Mouse (Mus musculus): Measurements from ENCODE around the gene Mtg2. TPM values are rescaled to one million over a fixed set of nuclear protein-coding genes. Genes with fewer than 3 reads are reported as not detected.

The Mtg2 gene
- polyA plus RNA-seq, 1 experiment from 2014 or later = 35.6 TPM

DNA sequence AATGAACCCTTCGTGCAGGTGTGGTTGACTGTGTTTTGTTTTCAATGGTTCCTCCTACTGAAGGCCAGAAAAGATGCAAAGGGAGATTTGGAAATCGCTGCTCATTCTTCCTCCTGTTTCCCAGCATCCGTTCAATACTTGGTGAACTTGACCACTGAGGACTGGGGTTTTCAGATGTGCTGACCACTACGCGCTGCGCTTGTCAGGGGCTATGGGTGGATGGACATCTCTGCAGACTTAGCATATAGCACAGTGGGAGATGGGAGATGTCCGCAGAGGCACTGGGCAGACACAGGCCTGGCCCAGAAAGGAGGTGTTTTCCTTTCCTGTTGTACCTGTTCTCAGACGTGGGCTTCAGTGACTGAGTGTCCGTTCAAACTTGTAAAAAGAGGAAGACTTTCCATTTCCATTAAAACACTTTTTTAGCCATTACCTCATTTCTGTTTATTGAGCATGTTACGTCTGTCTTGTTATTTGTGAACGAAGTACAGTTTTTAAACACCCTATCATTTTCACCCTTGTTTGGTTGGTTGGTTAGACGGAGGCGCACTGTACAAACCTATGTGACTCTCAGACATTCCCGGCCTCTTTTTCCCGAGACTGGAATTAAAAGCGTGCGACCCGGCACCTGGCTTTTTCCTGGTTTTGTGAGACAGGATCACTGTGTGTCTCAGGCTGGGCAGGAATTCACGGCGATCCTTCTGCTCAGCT lies 463 bp upstream of the Mtg2 start:
- WGBS = 34% methylated on average over 20 of the region's 20 CpGs
- Histone ChIP-seq H3K27ac (replicated peaks) (peak overlapping the region; percentile 89), H3K4me2 (replicated peaks) (peak overlapping the region; percentile 66), H3K9me3 (no peaks in the 10 kb centered on the region), H3K27me3 (no peaks in the 10 kb centered on the region), H3K9ac (replicated peaks) (peak overlapping the region; percentile 72), H3K4me3 (peak overlapping the region; percentile 73), H3K36me3 (peaks cover 18% of the 10 kb centered on the region), H3K4me1 (peaks cover 18% of the 10 kb centered on the region)
- peak; percentile 34 for ATAC-seq (replicated peaks)

DNA sequence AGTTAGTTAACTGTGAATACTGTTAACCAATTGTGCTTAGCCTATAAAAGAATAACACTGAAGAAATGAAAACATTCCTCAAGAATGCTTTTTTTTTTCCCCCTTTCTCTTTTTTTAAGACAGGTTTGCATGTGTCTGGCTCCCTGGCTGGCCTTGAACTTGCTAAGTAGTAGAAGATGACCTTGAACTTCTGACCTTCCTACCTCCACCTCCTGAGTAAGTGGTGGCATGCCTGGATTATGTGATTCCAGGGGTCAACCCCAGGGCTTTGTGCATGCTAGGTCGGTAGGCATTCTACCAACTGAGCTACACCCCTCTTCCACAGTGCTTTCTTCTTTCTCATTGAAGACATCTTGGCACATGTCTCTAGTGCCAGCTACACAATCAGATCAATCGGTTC lies 1.3 kb downstream of the Mtg2 start:
- H3K4me2 ChIP-seq (replicated peaks) = peak overlapping the region; percentile 66; the same call in 1 of the 2 replicates
- peaks cover 18% of the 10 kb centered on the region for H3K4me1 ChIP-seq

DNA sequence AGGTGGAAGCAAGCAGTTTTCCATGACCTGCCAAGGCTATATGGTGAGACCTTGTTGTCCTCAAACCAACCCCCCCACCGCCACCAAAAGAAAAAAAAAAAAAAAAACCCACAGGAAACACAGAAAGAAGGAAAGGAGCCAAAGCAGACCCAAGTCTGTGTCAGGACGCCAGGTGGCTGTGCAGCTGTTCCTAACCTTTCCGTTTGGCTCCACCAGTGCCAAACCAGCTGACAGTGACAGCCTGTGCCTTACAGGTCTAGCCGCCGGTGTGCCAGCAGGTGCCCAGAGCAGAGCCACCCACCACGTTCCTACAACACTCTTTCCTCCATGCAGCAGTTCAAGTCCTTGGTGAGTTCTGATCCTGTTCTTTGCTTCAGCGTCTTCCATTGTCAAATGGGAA lies 2.5 kb downstream of the Mtg2 start:
- 88% methylated on average over 7 of the region's 7 CpGs for WGBS
- H3K4me2 ChIP-seq (replicated peaks) = no peak overlapping the region
- H3K4me1 ChIP-seq = peaks cover 18% of the 10 kb centered on the region
- no peak for ATAC-seq (replicated peaks)
- no peak overlapping the region for H3K4me3 ChIP-seq
- H3K27ac ChIP-seq (replicated peaks) = no peak overlapping the region
- H3K36me3 ChIP-seq = peaks cover 10% of the 10 kb centered on the region
- no peak overlapping the region for H3K9ac ChIP-seq (replicated peaks)
- no peaks in the 10 kb centered on the region for H3K9me3 ChIP-seq
- H3K27me3 ChIP-seq = no peaks in the 10 kb centered on the region

More for the DNA sequence above, 1.3 kb downstream of the Mtg2 start:
- 77% methylated on average over 2 of the region's 2 CpGs for WGBS
- Histone ChIP-seq H3K9ac (replicated peaks) (no peak overlapping the region), H3K27ac (replicated peaks) (no peak overlapping the region), H3K27me3 (no peaks in the 10 kb centered on the region), H3K9me3 (no peaks in the 10 kb centered on the region), H3K36me3 (peaks cover 18% of the 10 kb centered on the region), H3K4me3 (no peak overlapping the region)
- ATAC-seq (replicated peaks) = no peak

DNA sequence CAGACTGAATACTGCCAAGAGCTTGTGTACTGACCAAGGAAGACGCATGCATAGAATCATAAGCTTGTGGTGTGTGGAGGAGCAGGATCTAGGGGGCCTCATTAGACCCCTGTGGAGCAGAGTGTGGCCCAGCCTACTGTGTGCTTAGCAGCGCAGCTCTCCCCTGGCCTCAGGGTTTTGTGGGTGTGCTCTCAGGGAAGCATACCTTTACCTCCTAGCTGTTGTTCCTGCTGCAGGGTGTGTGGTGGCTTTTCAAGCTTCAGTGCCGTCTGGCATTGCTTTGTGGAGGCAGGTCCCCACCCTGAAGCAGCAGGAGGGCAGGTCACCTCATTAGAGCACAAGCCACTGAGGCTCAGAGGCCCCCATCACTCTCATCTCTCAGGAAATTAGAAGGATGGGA lies 7.2 kb downstream of the Mtg2 start:
- H3K27ac ChIP-seq (replicated peaks) = no peak overlapping the region
- H3K4me1 ChIP-seq = no peaks in the 10 kb centered on the region
- 54% methylated on average over 3 of the region's 3 CpGs for WGBS
- H3K27me3 ChIP-seq = no peaks in the 10 kb centered on the region
- H3K36me3 ChIP-seq = peaks cover 8% of the 10 kb centered on the region; the same call in 1 of the 2 replicates
- ATAC-seq (replicated peaks) = no peak
- no peak overlapping the region for H3K4me3 ChIP-seq
- H3K9ac ChIP-seq (replicated peaks) = no peak overlapping the region
- no peak overlapping the region for H3K4me2 ChIP-seq (replicated peaks)
- no peaks in the 10 kb centered on the region for H3K9me3 ChIP-seq

DNA sequence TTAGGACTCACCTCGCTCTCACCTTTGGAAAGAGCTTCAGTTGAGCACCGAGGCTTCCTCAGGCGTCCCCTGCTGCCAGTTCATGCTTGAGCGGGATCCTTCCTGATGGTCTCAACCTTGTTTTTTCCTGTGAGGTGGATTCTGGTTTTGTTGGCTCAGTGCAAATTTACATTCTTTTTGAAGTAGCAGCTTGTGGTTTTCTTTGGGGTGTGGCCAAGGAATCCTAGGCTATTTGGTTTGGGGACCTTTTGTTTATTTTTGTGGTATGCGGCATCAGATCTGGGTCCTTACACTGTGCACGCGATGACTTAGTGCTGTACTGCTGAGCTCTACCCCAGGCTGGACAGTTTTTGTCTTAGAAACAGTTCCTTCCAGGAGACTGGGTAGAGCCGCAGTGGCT lies 10.3 kb downstream of the Mtg2 start:
- no peaks in the 10 kb centered on the region for H3K9me3 ChIP-seq
- WGBS = 91% methylated on average over 8 of the region's 8 CpGs
- H3K9ac ChIP-seq (replicated peaks) = no peak overlapping the region
- peaks cover 2% of the 10 kb centered on the region; the same call in 1 of the 2 replicates for H3K4me1 ChIP-seq
- no peak overlapping the region for H3K4me2 ChIP-seq (replicated peaks)
- no peak overlapping the region for H3K4me3 ChIP-seq
- no peak overlapping the region for H3K27ac ChIP-seq (replicated peaks)
- no peak for ATAC-seq (replicated peaks)
- no peaks in the 10 kb centered on the region for H3K27me3 ChIP-seq
- H3K36me3 ChIP-seq = peaks cover 16% of the 10 kb centered on the region; the same call in 1 of the 2 replicates

DNA sequence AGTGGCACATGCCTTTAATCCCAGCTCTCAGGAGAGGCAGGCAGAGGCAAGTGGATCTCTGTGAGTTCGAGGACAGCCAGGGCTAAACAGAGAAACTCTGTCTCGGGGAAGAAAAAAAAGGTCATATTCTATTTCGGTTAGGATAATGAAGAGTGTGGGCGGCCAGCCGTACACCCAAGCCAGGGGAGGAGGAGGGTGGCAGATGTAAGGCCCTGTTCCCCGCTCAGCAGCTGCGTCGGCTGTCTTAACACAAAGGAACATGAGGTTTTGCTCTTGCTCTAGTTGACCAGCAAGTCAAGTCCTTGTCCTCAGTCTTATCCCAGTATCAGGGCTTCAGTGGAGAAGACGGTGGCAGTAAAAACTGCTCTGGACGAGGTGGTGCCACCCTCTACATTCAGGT lies 12.7 kb downstream of the Mtg2 start:
- Histone ChIP-seq H3K27ac (replicated peaks) (no peak overlapping the region), H3K4me2 (replicated peaks) (no peak overlapping the region), H3K4me3 (no peak overlapping the region), H3K4me1 (peaks cover 11% of the 10 kb centered on the region; the same call in 1 of the 2 replicates), H3K36me3 (peaks cover 16% of the 10 kb centered on the region; the same call in 1 of the 2 replicates), H3K9ac (replicated peaks) (no peak overlapping the region), H3K9me3 (no peaks in the 10 kb centered on the region), H3K27me3 (no peaks in the 10 kb centered on the region)
- ATAC-seq (replicated peaks) = no peak
- 89% methylated on average over 10 of the region's 10 CpGs for WGBS

DNA sequence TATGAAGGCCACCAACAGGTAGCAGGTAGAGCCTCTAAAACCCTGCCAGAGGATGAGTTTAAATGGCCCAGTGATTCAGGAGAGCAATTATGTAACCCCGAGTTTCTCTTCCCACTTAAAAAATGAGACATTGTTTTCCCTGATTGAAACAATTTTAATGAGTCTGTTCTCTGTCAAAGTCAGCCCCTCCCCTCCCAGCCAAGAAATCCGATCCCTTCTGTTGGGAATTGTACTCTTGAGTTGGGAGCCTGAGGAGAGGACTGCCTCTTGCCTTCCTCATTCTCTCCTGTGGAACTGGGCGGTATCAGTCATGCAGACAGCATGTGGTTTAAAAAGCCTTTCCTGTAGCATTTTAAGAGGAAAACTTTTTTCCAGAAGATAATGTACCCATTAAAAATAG lies 14.2 kb downstream of the Mtg2 start:
- peaks cover 11% of the 10 kb centered on the region; the same call in 1 of the 2 replicates for H3K4me1 ChIP-seq
- ATAC-seq (replicated peaks) = no peak
- WGBS = 31% methylated on average over 3 of the region's 3 CpGs

DNA sequence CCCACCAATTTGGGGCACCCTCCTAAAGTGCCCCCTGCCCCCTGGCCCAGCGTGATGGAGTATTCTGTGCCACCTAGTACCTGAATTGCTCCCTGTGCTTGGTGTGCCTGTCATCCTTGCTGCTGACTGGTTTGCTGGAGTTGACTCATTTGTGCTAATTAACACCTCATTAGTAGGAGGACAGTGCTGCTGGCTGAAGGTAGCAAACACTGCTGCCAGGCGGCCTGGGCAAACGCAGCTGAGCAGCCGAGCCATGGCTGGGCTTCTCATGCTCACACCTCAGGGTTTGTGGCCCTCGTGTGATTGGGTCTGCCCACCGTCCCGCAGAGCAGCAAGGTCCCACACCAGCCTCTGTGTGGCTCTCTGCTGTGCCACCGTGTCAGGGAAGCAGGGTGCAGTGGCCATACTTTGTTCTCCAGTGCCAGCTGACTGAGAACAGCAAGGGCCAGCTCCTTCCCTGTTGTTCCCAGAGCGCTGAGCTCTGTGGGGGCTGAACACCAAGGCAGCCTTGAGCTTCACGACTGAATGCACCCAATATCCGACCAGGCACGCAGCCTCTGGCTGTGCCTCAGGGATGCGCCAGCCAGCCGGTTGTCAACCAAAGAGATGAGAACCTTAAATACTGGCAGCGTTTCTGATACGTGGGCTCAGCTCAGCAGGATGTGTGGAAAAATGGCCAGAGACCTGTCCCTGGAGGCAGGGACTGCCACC lies 15.7 kb downstream of the Mtg2 start:
- peaks cover 14% of the 10 kb centered on the region; the same call in 1 of the 2 replicates for H3K36me3 ChIP-seq
- H3K4me2 ChIP-seq (replicated peaks) = no peak overlapping the region
- no peak overlapping the region for H3K9ac ChIP-seq (replicated peaks)
- H3K4me1 ChIP-seq = peaks cover 11% of the 10 kb centered on the region; the same call in 1 of the 2 replicates
- H3K4me3 ChIP-seq = no peak overlapping the region
- ATAC-seq (replicated peaks) = peak; percentile 45; the same call in 1 of the 2 replicates
- H3K27me3 ChIP-seq = no peaks in the 10 kb centered on the region
- H3K9me3 ChIP-seq = no peaks in the 10 kb centered on the region
- H3K27ac ChIP-seq (replicated peaks) = peak overlapping the region; percentile 56; the same call in 1 of the 2 replicates
- 57% methylated on average over 16 of the region's 16 CpGs for WGBS

More for the DNA sequence above, 14.2 kb downstream of the Mtg2 start:
- Histone ChIP-seq H3K4me2 (replicated peaks) (no peak overlapping the region), H3K27me3 (no peaks in the 10 kb centered on the region), H3K4me3 (no peak overlapping the region), H3K27ac (replicated peaks) (no peak overlapping the region), H3K9me3 (no peaks in the 10 kb centered on the region), H3K36me3 (peaks cover 14% of the 10 kb centered on the region; the same call in 1 of the 2 replicates), H3K9ac (replicated peaks) (no peak overlapping the region)

DNA sequence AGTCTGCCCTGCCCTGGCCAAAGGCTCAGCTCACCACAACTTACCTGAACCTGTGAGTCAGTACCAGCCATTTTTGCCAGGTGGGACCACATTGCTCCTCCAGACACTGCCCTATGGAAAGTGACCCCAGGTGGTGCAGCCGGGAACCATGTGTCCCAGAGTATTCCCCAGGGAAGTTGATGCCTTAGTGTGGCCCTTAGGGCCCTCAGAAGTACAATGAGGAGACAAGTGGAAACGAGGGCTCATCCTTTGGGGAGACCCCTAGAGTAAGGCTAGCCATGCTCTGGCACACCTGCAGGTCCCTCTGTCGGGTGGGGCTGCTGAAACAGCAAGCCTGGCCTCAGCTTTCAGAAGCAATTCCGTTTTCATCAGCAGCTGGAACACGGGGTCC lies 16.2 kb downstream of the Mtg2 start:
- no peak for ATAC-seq (replicated peaks)
- Histone ChIP-seq H3K4me2 (replicated peaks) (no peak overlapping the region), H3K27ac (replicated peaks) (no peak overlapping the region), H3K9ac (replicated peaks) (no peak overlapping the region), H3K4me1 (peaks cover 11% of the 10 kb centered on the region; the same call in 1 of the 2 replicates), H3K4me3 (no peak overlapping the region), H3K36me3 (peaks cover 14% of the 10 kb centered on the region; the same call in 1 of the 2 replicates), H3K9me3 (no peaks in the 10 kb centered on the region), H3K27me3 (no peaks in the 10 kb centered on the region)
- WGBS = 84% methylated on average over 5 of the region's 5 CpGs

DNA sequence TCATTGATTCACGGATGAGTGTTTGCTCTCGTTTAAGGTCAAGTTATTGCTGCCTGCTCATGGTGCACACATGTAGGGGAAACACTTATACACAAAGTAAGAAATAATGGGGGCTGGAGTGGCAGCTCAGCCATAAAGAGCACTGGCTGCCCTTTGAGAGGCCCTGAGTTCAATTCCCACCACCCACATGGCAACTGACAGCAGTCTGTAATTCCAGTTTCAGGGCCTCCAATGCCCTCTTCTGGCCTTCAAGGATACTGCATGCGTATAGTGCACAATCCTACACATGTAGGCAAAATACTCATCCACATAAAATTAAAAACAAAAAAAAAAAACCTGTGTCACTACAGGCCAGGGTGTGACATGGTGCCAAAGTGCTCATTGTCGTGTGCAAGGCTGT lies 17.1 kb downstream of the Mtg2 start:
- no peak overlapping the region for H3K27ac ChIP-seq (replicated peaks)
- peaks cover 11% of the 10 kb centered on the region; the same call in 1 of the 2 replicates for H3K4me1 ChIP-seq
- no peaks in the 10 kb centered on the region for H3K27me3 ChIP-seq
- no peak overlapping the region for H3K4me3 ChIP-seq
- H3K36me3 ChIP-seq = peaks cover 8% of the 10 kb centered on the region; the same call in 1 of the 2 replicates
- no peak overlapping the region for H3K9ac ChIP-seq (replicated peaks)
- H3K9me3 ChIP-seq = no peaks in the 10 kb centered on the region
- no peak; the same call in 1 of the 2 replicates for ATAC-seq (replicated peaks)
- WGBS = 90% methylated on average over 4 of the region's 4 CpGs
- no peak overlapping the region for H3K4me2 ChIP-seq (replicated peaks)

DNA sequence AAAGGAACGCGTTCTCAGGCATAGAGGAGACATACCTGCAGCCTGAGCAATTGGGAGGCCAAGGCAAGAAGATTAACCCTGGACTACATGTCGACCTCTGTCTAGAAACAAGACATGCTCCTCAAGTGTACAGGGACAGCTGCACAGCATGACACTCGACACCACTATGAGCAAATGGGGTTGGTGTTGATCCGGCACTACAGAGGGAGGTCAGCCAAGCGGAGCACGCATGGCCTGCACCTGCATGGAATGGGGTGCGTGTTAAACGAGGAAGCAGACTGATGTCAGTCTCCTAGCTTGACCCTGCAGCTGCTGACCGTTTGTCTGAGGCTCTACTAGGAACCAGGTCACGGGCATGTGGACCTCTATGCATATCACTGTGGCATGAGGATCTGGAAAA lies 19.9 kb downstream of the Mtg2 start:
- Histone ChIP-seq H3K36me3 (peaks cover 3% of the 10 kb centered on the region; the same call in 1 of the 2 replicates), H3K27me3 (no peaks in the 10 kb centered on the region), H3K9me3 (no peaks in the 10 kb centered on the region), H3K4me2 (replicated peaks) (no peak overlapping the region), H3K4me1 (peaks cover 11% of the 10 kb centered on the region; the same call in 1 of the 2 replicates), H3K27ac (replicated peaks) (no peak overlapping the region), H3K9ac (replicated peaks) (no peak overlapping the region), H3K4me3 (no peak overlapping the region)
- no peak for ATAC-seq (replicated peaks)
- 72% methylated on average over 11 of the region's 11 CpGs for WGBS

DNA sequence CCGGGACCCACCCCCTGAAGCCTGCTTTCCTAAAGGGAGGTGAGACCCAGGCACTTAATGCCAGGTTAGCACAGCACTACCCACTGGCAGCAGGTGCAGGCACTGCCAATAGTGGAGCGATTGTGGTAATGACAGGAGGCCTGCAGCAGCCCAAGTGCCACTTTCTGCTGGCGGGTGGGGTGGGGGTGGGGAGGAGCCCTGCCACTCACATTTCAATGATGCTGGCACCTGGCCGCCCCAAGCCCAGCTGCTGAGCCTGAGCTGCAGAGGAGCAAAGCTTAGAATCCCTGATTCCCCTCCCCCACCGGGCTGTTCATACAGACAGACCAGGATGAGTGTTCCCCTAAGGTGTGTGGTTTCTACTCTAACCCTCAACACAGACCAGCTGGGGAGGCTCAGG lies 25.3 kb downstream of the Mtg2 start:
- 0 out of 2 replicates have a peak overlapping the region, but pooled peaks have one; percentile 20 for H3K27ac ChIP-seq (replicated peaks)
- no peaks in the 10 kb centered on the region; the same call in 1 of the 2 replicates for H3K27me3 ChIP-seq
- H3K9me3 ChIP-seq = no peaks in the 10 kb centered on the region
- H3K4me2 ChIP-seq (replicated peaks) = no peak overlapping the region
- ATAC-seq (replicated peaks) = peak; percentile 66
- 21% methylated on average over 5 of the region's 5 CpGs for whole genome bisulfite sequencing
- no peaks in the 10 kb centered on the region for H3K36me3 ChIP-seq
- H3K4me1 ChIP-seq = peaks cover 26% of the 10 kb centered on the region
- H3K4me3 ChIP-seq = no peak overlapping the region
- no peak overlapping the region for H3K9ac ChIP-seq (replicated peaks)
